Mouse (Mus musculus) lung, postnatal 0 days (tissue): ENCODE data around the gene Rcsd1. TPM values are rescaled to one million over a fixed set of nuclear protein-coding genes. Genes with fewer than 3 reads are reported as not detected.
A peak's percentile ranks its signal among the peaks of the same experiment; 100 is the strongest.

Experiments
- ATAC-seq: fragments of 200-750 bp; cut with Nextera tagmentation; 2 replicates; pipeline ENCODE4 v1.8.0; 2017; ENCODE audit warnings: moderate library complexity
- DNase-seq: peaks from one replicate; pipeline ENCODE4 v3.0.0-alpha.2; 2016; ENCODE audit warnings: low spot score
- H3K27ac ChIP-seq: fragments of 300-500 bp; sonication (generic); 2 replicates; pipeline ENCODE4 v1.5.1; 2014; ENCODE audit warnings: antibody characterized with exemption, mild to moderate bottlenecking, low read length, mixed read lengths
- H3K27me3 ChIP-seq: fragments of 300-500 bp; sonication (generic); replicated peaks from 2 replicates; pipeline ENCODE4 v1.6.1; 2014; ENCODE audit warnings: low read length, mixed read lengths; ENCODE audit not compliant: insufficient read depth
- H3K36me3 ChIP-seq: fragments of 300-500 bp; sonication (generic); 2 replicates; pipeline ENCODE4 v1.6.1; 2014; ENCODE audit warnings: low read length, mixed read lengths; ENCODE audit not compliant: insufficient read depth
- H3K4me1 ChIP-seq: fragments of 300-500 bp; sonication (generic); 2 replicates; pipeline ENCODE4 v1.6.1; 2014; ENCODE audit warnings: antibody characterized with exemption, low read depth, low read length, mixed read lengths; ENCODE audit not compliant: insufficient read depth
- H3K4me2 ChIP-seq: fragments of 300-500 bp; sonication (generic); replicated peaks from 2 replicates; pipeline ENCODE4 v1.6.1; 2014; ENCODE audit warnings: low read depth, mild to moderate bottlenecking, low read length, moderate library complexity, mixed read lengths
- H3K4me3 ChIP-seq: fragments of 300-500 bp; sonication (generic); 2 replicates; pipeline ENCODE4 v1.5.1; 2014; ENCODE audit warnings: low read depth, low read length
- H3K9ac ChIP-seq: fragments of 300-500 bp; sonication (generic); replicated peaks from 2 replicates; pipeline ENCODE4 v1.6.1; 2014; ENCODE audit warnings: low read depth, mild to moderate bottlenecking
- H3K9me3 ChIP-seq: fragments of 300-500 bp; sonication (generic); 2 replicates; pipeline ENCODE4 v1.6.1; 2016; ENCODE audit warnings: low read length, mixed read lengths
- CTCF ChIP-seq: IDR thresholded peaks from 2 replicates; pipeline ENCODE4 v1.5.1; 2016; ENCODE audit warnings: antibody characterized with exemption, mild to moderate bottlenecking
- EP300 ChIP-seq: IDR thresholded peaks from 2 replicates; pipeline ENCODE4 v1.6.1; 2016; ENCODE audit warnings: antibody characterized with exemption, mild to moderate bottlenecking, control low read depth
- WGBS: fragments of 180-500 bp; shearing (Covaris S2); extraction: QIAGEN DNeasy Blood & Tissue Kit; methylation state at CpG from one replicate; pipeline ENCODE4 v1.1.7; 2014; 5-methylcytosine and 5-hydroxymethylcytosine counted together
- polyA plus RNA-seq: library from polyadenylated mRNA; unstranded; fragments of >200 nt; fragmentation: Nextera tagmentation; extraction: Ambion mirVana; gene quantifications from 2 replicates; pipeline ENCODE4 v1.2.1, GENCODE M21; 2015

The Rcsd1 gene
- polyA plus RNA-seq, 1 experiment from 2014 or later = 49.6 TPM

GRCm38 (mm10) chr1:165722531-165723123 is 13.1 kb upstream of the Rcsd1 start:
- H3K27ac ChIP-seq = no peak overlapping the region
- H3K27me3 ChIP-seq = no peaks in the 10 kb centered on the region
- H3K4me3 ChIP-seq = no peak overlapping the region
- no peak overlapping the region for H3K4me2 ChIP-seq
- no peaks in the 10 kb centered on the region for H3K36me3 ChIP-seq
- DNase-seq = no peak
- H3K4me1 ChIP-seq = peaks cover 8% of the 10 kb centered on the region; the same call in 1 of the 2 replicates
- no peak overlapping the region for H3K9ac ChIP-seq
- no peak for ATAC-seq
- no peaks in the 10 kb centered on the region for H3K9me3 ChIP-seq
- WGBS = 84% methylated on average over 9 of the region's 9 CpGs
- TF ChIP-seq EP300 = no peak
- TF ChIP-seq CTCF = no peak

DNA sequence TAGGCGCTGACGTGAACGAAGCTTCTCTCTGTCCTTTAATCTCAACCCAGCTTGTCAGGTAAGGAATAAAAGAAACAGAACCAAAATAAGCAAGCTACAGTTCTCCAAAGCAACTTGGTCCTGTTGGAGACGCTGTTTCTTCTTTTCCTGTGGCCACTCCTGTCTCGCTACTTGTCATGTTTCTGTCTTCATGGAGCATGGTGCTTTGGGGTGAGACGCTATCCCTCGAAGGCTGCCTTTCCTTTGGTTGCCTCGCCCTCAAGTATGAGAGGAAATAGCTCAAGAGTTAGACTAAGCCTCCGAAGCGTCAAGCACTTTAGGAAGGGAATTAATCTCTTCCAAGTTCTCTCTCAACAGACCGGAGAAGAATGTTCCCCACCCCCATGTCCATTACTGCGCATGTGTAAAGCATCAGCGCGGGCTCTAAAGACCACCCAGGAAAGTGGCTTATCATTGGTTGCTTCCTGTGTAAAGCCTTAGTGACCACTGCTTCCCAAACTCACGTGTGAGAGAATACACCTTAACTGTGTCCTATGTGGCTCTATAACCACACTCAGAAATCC is 9.1 kb upstream of the Rcsd1 start:
- ATAC-seq (peak; percentile 20), DNase-seq (peak; percentile 49)

DNA sequence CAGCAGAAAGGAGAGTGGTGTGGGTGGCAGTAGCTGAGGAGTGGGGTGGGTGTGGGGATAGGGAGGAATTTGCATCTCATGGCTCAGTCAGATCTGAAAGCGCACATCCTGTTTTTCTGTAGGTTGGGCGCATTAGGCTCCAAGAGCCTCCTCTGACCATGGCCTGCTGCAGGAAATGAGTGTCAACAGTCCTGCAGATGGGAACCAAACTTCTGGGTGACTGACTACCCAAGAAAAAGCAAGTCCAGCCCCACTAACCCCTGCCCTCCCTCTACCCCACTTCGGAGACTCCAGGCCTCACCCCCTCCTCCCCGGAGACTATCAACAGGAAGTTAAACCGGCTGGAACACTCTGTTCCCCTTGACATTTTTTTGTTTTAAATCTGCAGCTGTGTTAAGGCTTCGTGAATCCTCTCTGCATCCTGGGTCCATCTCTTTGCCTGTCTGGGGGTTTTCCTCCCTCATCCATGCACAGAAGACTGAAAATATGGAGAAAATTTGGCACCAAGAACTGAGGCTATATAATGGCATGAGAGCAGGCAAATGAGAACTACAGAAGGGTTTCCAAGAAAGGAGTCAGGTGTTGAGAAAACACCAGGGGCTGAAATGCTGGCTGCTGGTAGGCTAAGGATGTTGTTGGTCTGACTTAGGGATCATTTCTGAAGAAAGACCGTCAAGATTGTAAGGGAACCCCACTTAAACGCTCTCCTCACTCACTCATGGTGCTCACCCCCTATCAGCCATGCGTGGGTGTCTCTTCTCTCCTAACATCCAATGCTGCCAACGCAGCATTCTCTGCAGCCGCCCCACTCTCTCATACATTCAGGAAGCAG is 8.4 kb upstream of the Rcsd1 start:
- peak; percentile 90 for DNase-seq

More for the DNA sequence above, 9.1 kb upstream of the Rcsd1 start:
- Histone ChIP-seq H3K4me1 (peaks cover 14% of the 10 kb centered on the region; the same call in 1 of the 2 replicates), H3K4me3 (peak overlapping the region; percentile 5; the same call in 1 of the 2 replicates), H3K27ac (peak overlapping the region; percentile 89), H3K36me3 (no peaks in the 10 kb centered on the region), H3K27me3 (no peaks in the 10 kb centered on the region), H3K9ac (no peak overlapping the region; the same call in 1 of the 2 replicates), H3K4me2 (peak overlapping the region; percentile 38), H3K9me3 (no peaks in the 10 kb centered on the region)
- TF ChIP-seq EP300 (no peak; the same call in 1 of the 2 replicates), CTCF (no peak)
- WGBS = 11% methylated on average over 15 of the region's 15 CpGs

GRCm38 (mm10) chr1:165716426-165716825 is 6.9 kb upstream of the Rcsd1 start:
- Histone ChIP-seq H3K9ac (no peak overlapping the region), H3K4me2 (no peak overlapping the region), H3K9me3 (no peaks in the 10 kb centered on the region), H3K4me3 (no peak overlapping the region), H3K27me3 (no peaks in the 10 kb centered on the region), H3K27ac (peak overlapping the region; percentile 89; the same call in 1 of the 2 replicates), H3K4me1 (peaks cover 14% of the 10 kb centered on the region; the same call in 1 of the 2 replicates), H3K36me3 (no peaks in the 10 kb centered on the region)
- 89% methylated on average over 4 of the region's 4 CpGs for whole genome bisulfite sequencing
- no peak for TF ChIP-seq EP300
- TF ChIP-seq CTCF = no peak
- DNase-seq (no peak), ATAC-seq (no peak)

More for the DNA sequence above, 8.4 kb upstream of the Rcsd1 start:
- Histone ChIP-seq H3K9ac (no peak overlapping the region; the same call in 1 of the 2 replicates), H3K36me3 (no peaks in the 10 kb centered on the region), H3K9me3 (no peaks in the 10 kb centered on the region), H3K4me2 (peak overlapping the region; percentile 38), H3K27ac (peak overlapping the region; percentile 89), H3K4me3 (peak overlapping the region; percentile 5; the same call in 1 of the 2 replicates), H3K4me1 (peaks cover 14% of the 10 kb centered on the region; the same call in 1 of the 2 replicates), H3K27me3 (no peaks in the 10 kb centered on the region)
- TF ChIP-seq CTCF = no peak
- peak; percentile 96 for TF ChIP-seq EP300
- 18% methylated on average over 11 of the region's 11 CpGs for WGBS
- peak; percentile 93 for ATAC-seq

- TF ChIP-seq EP300 (no peak), CTCF (no peak)
- Histone ChIP-seq H3K27ac (no peak overlapping the region), H3K4me2 (no peak overlapping the region), H3K4me3 (no peak overlapping the region), H3K9me3 (no peaks in the 10 kb centered on the region), H3K27me3 (no peaks in the 10 kb centered on the region), H3K9ac (no peak overlapping the region), H3K36me3 (no peaks in the 10 kb centered on the region), H3K4me1 (peaks cover 13% of the 10 kb centered on the region; the same call in 1 of the 2 replicates)
- WGBS = 69% methylated on average over 5 of the region's 5 CpGs
- no peak for ATAC-seq
- DNase-seq = no peak
Observed at GRCm38 (mm10) chr1:165713798-165714197, 4.2 kb upstream of the Rcsd1 start.

DNA sequence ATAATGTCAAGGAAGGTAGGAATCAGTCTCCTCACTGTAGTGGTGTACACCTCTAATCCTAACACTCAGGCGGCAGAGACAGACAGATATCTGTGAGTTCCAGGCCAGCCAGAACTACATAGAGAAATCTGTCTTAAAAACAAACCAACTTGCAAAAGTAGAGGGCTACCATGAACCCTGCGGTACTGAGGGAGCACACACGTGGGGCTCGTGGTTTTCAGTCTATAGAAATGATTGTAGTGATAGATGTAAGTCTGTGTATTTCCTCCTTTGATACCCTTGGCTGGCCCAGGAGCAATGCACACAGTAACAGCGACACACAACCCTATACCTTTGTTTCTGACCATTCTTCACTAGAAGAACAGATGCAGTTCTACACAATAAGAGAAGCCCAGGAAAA is 2.4 kb upstream of the Rcsd1 start:
- DNase-seq (no peak), ATAC-seq (no peak)
- no peaks in the 10 kb centered on the region for H3K9me3 ChIP-seq
- 81% methylated on average over 5 of the region's 5 CpGs for WGBS
- no peaks in the 10 kb centered on the region for H3K4me1 ChIP-seq
- no peak overlapping the region for H3K27ac ChIP-seq
- TF ChIP-seq CTCF = no peak
- no peak for TF ChIP-seq EP300
- no peak overlapping the region for H3K4me2 ChIP-seq
- H3K36me3 ChIP-seq = no peaks in the 10 kb centered on the region
- no peaks in the 10 kb centered on the region for H3K27me3 ChIP-seq
- no peak overlapping the region for H3K4me3 ChIP-seq
- no peak overlapping the region for H3K9ac ChIP-seq
